Mouse (Mus musculus): ENCODE data around the gene Rin1.

- TF ChIP-seq CTCF (IDR thresholded peaks at IDR 0.05; ENCODE audit: low read depth) (no peak), EP300 (IDR thresholded peaks at IDR 0.05; ENCODE audit: low read depth) (no peak)
Observed at GRCm38 (mm10) chr19:5072389-5073019, 22.2 kb downstream of the Rin1 start.
